Mouse (Mus musculus) cerebellum, postnatal 4 days (tissue): Measurements from ENCODE around the gene Clstn3.
"Not testable (repeated sequence)": the region's sequence is repeated elsewhere in the genome, so short reads cannot be mapped to it uniquely, and the experiment has no call there.

Experiments
- DNase-seq, 2 experiments: peaks; one replicate each; pipeline ENCODE4 v3.0.0; 2022; ENCODE audit warnings: low spot score in 2 of 2, mixed read lengths in 1 of 2

Clstn3 gene

GRCm38 (mm10) chr6:124414150-124414926 is 50.3 kb downstream of the Clstn3 start:
- DNase-seq, result peak in 1 of 2 experiments; percentile 61

DNA sequence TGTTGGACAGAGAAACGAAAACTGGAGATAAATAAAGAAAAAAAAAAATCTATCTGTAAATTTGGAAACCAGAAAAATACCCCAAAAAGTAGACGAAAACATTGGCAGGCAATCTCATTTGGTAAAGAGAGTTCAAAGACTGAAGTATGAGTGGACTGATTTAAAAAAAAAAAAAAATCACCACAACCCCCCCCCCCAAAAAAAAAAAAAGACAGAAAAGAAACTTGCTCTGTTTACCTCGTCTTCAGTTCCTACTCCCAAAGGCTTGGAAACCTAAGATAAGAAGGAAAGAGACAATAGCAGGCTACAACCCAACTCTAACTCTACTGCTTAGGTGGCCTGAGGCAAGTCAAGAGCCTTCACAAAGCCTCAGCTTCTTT is 50.8 kb downstream of the Clstn3 start:
- no peak for DNase-seq

DNA sequence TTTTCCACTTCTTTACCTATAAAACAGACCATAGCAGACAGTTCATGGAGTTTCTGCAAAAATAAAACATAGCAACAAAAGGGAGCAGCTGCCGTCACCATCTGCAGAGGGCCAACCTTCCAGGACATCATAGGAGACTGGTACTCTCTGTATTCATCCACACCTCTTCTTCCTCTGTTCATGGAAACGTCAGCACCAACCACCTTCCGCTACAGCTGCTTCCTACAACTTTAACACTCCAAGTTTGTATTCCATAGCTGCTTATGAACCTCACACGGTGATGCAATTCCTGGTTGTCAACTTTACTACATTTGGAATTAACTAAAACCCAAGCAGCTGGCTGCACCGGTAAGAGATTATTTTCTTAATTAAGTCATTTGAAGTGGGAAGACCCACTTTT is 56.2 kb downstream of the Clstn3 start:
- DNase-seq, result no peak

GRCm38 (mm10) chr6:124407180-124407579 is 57.4 kb downstream of the Clstn3 start:
- no peak for DNase-seq

DNA sequence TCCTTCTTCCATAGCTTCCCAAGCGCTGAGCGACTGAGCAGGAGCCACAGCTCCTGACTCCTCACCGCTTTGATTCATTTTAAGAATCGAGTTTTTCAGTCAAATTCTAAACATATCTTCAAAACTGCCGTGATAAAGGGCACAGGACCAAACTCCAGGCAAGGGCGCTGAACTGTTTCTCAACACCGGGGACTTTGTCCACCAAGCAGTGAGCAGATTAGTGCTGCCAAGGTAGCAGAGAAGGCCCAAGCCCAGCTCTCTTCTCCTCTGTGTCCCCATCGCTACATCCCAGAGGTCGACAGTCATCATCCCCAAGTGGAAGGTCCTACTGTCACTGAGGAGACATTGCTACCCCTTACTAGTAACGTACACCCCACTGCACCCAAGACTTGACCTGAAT is 58.3 kb downstream of the Clstn3 start:
- no peak for DNase-seq

GRCm38 (mm10) chr6:124399738-124400137 is 64.9 kb downstream of the Clstn3 start:
- DNase-seq, result no peak

- DNase-seq, result not testable (repeated sequence)
Measured at GRCm38 (mm10) chr6:124394991-124395390, 69.6 kb downstream of the Clstn3 start.
